Mouse (Mus musculus) stomach, postnatal 0 days (tissue): ENCODE results near the gene Golga7b. TPM values are rescaled to one million over a fixed set of nuclear protein-coding genes. Genes with fewer than 3 reads are reported as not detected.

Experiments used
- ATAC-seq: fragments of 200-750 bp; cut with Nextera tagmentation; 2 replicates; pipeline ENCODE4 v1.8.0; 2017; ENCODE audit not compliant: low FRiP score, low TSS enrichment
- DNase-seq: peaks from one replicate; pipeline ENCODE4 v3.0.0-alpha.2; 2016; ENCODE audit warnings: low spot score
- H3K27ac ChIP-seq: fragments of 300-500 bp; sonication (generic); replicated peaks from 2 replicates; pipeline ENCODE4 v1.5.1; 2014; ENCODE audit warnings: mild to moderate bottlenecking, control low read depth
- H3K27me3 ChIP-seq: fragments of 300-500 bp; sonication (generic); 2 replicates; pipeline ENCODE4 v1.6.1; 2014; ENCODE audit warnings: low read length; ENCODE audit not compliant: control insufficient read depth, insufficient read depth
- H3K36me3 ChIP-seq: fragments of 300-500 bp; sonication (generic); 2 replicates; pipeline ENCODE4 v1.6.1; 2014; ENCODE audit warnings: low read length, mixed read lengths; ENCODE audit not compliant: control insufficient read depth, insufficient read depth
- H3K4me1 ChIP-seq: fragments of 300-500 bp; sonication (generic); replicated peaks from 2 replicates; pipeline ENCODE4 v1.6.1; 2014; ENCODE audit warnings: antibody characterized with exemption; ENCODE audit not compliant: control insufficient read depth, insufficient read depth
- H3K4me2 ChIP-seq: fragments of 300-500 bp; sonication (generic); replicated peaks from 2 replicates; pipeline ENCODE4 v1.6.1; 2014; ENCODE audit warnings: low read depth, mild to moderate bottlenecking, control low read depth, moderate library complexity
- H3K4me3 ChIP-seq: fragments of 300-500 bp; sonication (generic); 2 replicates; pipeline ENCODE4 v1.5.1; 2014; ENCODE audit warnings: low read depth, low read length, control low read depth
- H3K9ac ChIP-seq: fragments of 300-500 bp; sonication (generic); 2 replicates; pipeline ENCODE4 v1.6.1; 2014; ENCODE audit warnings: mild to moderate bottlenecking, low read length, control low read depth, mixed read lengths
- H3K9me3 ChIP-seq: fragments of 300-500 bp; sonication (generic); 2 replicates; pipeline ENCODE4 v1.6.1; 2016; ENCODE audit warnings: low read length; ENCODE audit not compliant: control insufficient read depth
- CTCF ChIP-seq: IDR thresholded peaks from 2 replicates; pipeline ENCODE4 v1.5.1; 2016; ENCODE audit warnings: antibody characterized with exemption, low read depth, mild to moderate bottlenecking, moderate library complexity
- EP300 ChIP-seq: optimal IDR thresholded peaks from 2 replicates; pipeline ENCODE3; 2016; ENCODE audit warnings: antibody characterized with exemption
- WGBS: fragments of 180-500 bp; shearing (Covaris S2); extraction: QIAGEN DNeasy Blood & Tissue Kit; methylation state at CpG from one replicate; pipeline ENCODE4 v1.1.7; 2014; 5-methylcytosine and 5-hydroxymethylcytosine counted together
- polyA plus RNA-seq: library from polyadenylated mRNA; unstranded; fragments of >200 nt; fragmentation: Nextera tagmentation; extraction: Ambion mirVana; gene quantifications from 2 replicates; pipeline ENCODE4 v1.2.1, GENCODE M21; 2015

Gene Golga7b
- polyA plus RNA-seq, 1 experiment from 2014 or later = 0.82 TPM

DNA sequence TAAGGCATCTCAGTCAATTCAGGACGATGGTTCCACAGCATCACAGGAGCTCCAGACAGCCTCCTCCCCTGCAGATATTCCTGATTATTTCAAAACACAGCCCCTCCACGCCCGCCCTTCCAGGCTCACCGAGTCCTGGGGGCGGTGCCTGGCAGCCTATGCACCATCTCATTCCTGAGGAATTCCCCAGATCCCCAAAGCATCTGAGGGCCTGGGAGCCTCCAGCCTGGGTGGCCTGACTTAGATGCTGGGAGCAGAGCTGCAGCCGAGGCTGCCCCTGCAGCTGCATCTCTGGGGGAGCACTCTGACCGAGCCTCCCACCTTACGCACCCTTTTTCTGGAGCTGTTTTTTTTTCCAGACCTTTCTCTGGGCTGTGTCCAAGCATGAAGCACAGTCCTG, 6.5 kb upstream of the Golga7b start:
- WGBS = 36% methylated on average over 8 of the region's 8 CpGs
- ATAC-seq = no peak
- H3K9ac ChIP-seq = no peak overlapping the region

DNA sequence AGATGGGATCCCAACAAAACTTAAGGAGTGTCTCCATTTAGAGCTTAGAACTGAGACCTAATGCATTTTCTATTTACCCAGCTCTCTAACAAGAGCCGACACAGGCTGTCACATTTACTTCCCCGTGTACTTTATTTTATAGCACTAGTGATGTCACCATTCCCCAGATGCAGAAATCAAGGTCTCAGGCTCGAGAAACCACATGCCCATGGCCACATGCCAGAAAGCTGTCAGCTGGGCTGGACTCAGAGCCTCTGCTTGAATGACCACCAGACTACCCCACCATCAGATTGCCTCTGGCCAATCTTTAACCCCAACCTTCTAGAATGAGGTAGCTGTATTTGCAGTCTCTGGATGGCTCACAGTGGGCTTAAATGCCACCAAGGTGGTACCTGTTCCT, 4.0 kb upstream of the Golga7b start:
- H3K27ac ChIP-seq = no peak overlapping the region
- H3K4me1 ChIP-seq = no peaks in the 10 kb centered on the region
- ATAC-seq (no peak), DNase-seq (no peak)
- H3K9ac ChIP-seq = no peak overlapping the region
- no peak overlapping the region for H3K4me3 ChIP-seq
- no peak overlapping the region for H3K4me2 ChIP-seq
- no peaks in the 10 kb centered on the region for H3K36me3 ChIP-seq
- H3K27me3 ChIP-seq = no peaks in the 10 kb centered on the region
- TF ChIP-seq EP300 (no peak), CTCF (no peak)
- no peaks in the 10 kb centered on the region for H3K9me3 ChIP-seq
- 40% methylated on average over 3 of the region's 3 CpGs for WGBS

More for the DNA sequence above, 6.5 kb upstream of the Golga7b start:
- no peak for DNase-seq
- H3K4me2 ChIP-seq = no peak overlapping the region
- no peaks in the 10 kb centered on the region for H3K4me1 ChIP-seq
- H3K27ac ChIP-seq = no peak overlapping the region
- no peak overlapping the region for H3K4me3 ChIP-seq
- no peak for TF ChIP-seq EP300
- no peak for TF ChIP-seq CTCF
- H3K27me3 ChIP-seq = no peaks in the 10 kb centered on the region
- no peaks in the 10 kb centered on the region for H3K36me3 ChIP-seq
- H3K9me3 ChIP-seq = no peaks in the 10 kb centered on the region

DNA sequence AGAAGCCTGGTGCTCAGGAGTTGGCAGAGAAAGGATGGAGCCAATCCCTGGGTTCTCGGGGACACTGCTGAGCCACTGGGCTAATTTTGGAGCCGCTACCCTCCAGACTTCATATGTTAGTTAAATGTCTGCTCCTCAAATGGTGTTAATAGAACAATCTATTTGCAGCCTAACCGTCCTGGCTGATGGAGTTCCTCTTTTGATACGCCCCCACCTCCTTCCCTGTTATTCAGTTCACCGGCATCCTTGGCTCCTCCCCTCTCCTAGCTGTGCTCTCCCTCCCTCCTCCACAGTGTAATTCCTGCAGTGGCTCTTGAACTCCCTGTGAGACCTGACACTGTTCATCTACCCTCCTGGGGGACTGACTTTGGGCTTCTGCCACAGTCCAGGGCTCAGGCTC, 748 bp upstream of the Golga7b start:
- no peak for DNase-seq
- Histone ChIP-seq H3K36me3 (no peaks in the 10 kb centered on the region), H3K4me2 (no peak overlapping the region), H3K4me3 (no peak overlapping the region), H3K9ac (no peak overlapping the region), H3K27me3 (no peaks in the 10 kb centered on the region), H3K4me1 (no peaks in the 10 kb centered on the region), H3K27ac (no peak overlapping the region), H3K9me3 (no peaks in the 10 kb centered on the region)
- WGBS = 48% methylated on average over 5 of the region's 5 CpGs
- no peak for ATAC-seq
- TF ChIP-seq EP300 = no peak
- no peak for TF ChIP-seq CTCF

DNA sequence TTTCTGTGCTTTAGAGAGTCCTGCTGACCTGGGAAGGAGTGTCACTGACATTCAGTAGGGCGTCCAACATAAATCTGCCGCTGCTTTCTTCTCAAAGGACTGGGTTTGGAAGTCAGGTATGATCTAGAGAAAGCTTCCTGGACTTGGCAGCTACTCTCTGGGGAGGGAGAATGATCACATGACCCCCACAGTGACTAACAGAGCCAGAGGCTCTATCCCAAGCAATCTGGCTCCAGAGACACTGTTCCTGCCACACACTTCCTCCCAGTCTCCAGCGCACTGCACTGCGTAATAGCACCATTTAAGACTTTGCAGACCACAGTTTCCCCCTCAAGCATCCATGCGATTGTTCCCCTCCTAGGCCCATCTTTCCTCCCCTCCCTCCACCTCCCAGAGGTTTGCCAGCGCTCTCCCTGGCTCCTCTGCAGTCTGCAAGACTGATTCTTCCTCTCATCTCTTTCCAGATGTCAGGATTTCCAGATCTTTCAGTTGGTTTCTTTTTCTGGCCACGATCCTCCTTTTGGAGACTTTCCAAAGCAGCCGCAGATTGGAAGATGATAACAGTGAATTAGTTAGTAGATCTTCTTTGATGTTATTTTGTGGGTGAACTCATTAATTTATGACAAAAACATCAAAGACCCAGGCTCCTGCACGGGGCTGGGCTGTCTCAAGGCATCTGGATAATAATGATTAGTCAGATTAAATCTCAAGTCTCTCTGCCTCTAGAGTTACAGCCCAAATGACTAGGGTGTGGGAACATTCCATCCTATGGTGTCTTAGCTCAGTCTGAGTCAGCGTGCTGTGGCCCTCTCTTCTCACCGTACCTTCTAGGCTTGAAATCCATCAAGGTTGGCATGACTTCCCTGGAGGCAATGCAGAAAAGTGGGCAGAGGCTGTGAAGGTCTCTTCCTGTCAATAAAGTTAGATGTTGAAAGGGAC, 2.9 kb downstream of the Golga7b start:
- no peaks in the 10 kb centered on the region for H3K9me3 ChIP-seq
- H3K27me3 ChIP-seq = 0 out of 2 replicates have a peak, but pooled peaks cover 3% of the 10 kb centered on the region
- TF ChIP-seq EP300 = no peak
- TF ChIP-seq CTCF = no peak
- H3K36me3 ChIP-seq = no peaks in the 10 kb centered on the region
- DNase-seq (no peak), ATAC-seq (no peak)
- H3K4me2 ChIP-seq = no peak overlapping the region
- no peak overlapping the region for H3K27ac ChIP-seq
- H3K4me1 ChIP-seq = no peaks in the 10 kb centered on the region
- no peak overlapping the region for H3K4me3 ChIP-seq
- no peak overlapping the region for H3K9ac ChIP-seq
- 66% methylated on average over 11 of the region's 11 CpGs for WGBS

DNA sequence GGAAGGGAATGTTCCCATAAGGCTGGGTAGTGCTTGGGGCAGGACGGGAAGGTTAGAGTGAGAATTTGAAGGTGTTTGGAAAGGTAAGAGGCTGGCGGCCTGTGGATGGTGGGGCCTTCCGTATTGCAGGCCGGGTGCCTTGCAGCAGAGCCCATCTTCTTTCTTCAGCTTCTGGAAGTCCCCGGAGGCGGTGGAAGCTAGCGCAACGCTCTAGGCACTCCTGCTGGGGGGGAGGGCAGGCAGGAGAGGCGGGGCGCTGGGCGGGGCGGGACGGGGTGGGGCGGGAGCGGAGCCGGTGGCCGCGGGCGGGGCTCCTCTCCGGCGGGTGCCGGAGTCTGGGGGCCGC, 8.0 kb downstream of the Golga7b start:
- Histone ChIP-seq H3K27ac (no peak overlapping the region), H3K9me3 (no peaks in the 10 kb centered on the region), H3K4me2 (peak overlapping the region; percentile 47), H3K36me3 (no peaks in the 10 kb centered on the region), H3K4me3 (peak overlapping the region; percentile 27; the same call in 1 of the 2 replicates), H3K9ac (no peak overlapping the region), H3K27me3 (0 out of 2 replicates have a peak, but pooled peaks cover 5% of the 10 kb centered on the region), H3K4me1 (no peaks in the 10 kb centered on the region)
- no peak for DNase-seq
- peak; percentile 19; the same call in 1 of the 2 replicates for ATAC-seq
- no peak for TF ChIP-seq CTCF
- no peak for TF ChIP-seq EP300
- 4% methylated on average over 7 of the region's 23 CpGs for WGBS
